Mouse (Mus musculus) liver, embryonic 14.5 days (tissue): ENCODE measurements around the gene Aaas. TPM values are rescaled to one million over a fixed set of nuclear protein-coding genes. Genes with fewer than 3 reads are reported as not detected.

Experiments used
- ATAC-seq: fragments of 200-750 bp; cut with Nextera tagmentation; 2 replicates; pipeline ENCODE4 v1.8.0; 2017; ENCODE audit warnings: moderate number of reproducible peaks, mild to moderate bottlenecking, moderate library complexity; ENCODE audit not compliant: insufficient read depth
- DNase-seq, 3 experiments: peaks; one replicate each; pipeline ENCODE4 v3.0.0-alpha.2; 2012 to 2013; ENCODE audit warnings: low read depth in 3 of 3, low spot score in 3 of 3
- H3K27ac ChIP-seq: fragments of 300-500 bp; sonication (generic); 2 replicates; pipeline ENCODE4 v1.5.1; 2014; ENCODE audit warnings: moderate library complexity, mild to moderate bottlenecking, control low read depth, inconsistent platforms
- H3K27me3 ChIP-seq: fragments of 300-500 bp; sonication (generic); 2 replicates; pipeline ENCODE4 v1.6.1; 2014; ENCODE audit warnings: mild to moderate bottlenecking, low read length, moderate library complexity; ENCODE audit not compliant: control insufficient read depth, insufficient read depth
- H3K36me3 ChIP-seq: fragments of 300-500 bp; sonication (generic); replicated peaks from 2 replicates; pipeline ENCODE4 v1.6.1; 2014; ENCODE audit warnings: low read depth; ENCODE audit not compliant: control insufficient read depth, insufficient read depth
- H3K4me1 ChIP-seq, 2 experiments: fragments of 200-500 bp in 1 of 2; fragments of 300-500 bp in 1 of 2; sonication (generic) in 1 of 2; replicated peaks; 2 replicates each; pipeline ENCODE4 v1.6.1; 2012 to 2014; ENCODE audit warnings: antibody characterized with exemption in 1 of 2, inconsistent platforms in 1 of 2, low read length in 1 of 2; ENCODE audit not compliant: control insufficient read depth in 2 of 2, insufficient read depth in 2 of 2
- H3K4me2 ChIP-seq: fragments of 300-500 bp; sonication (generic); 2 replicates; pipeline ENCODE4 v1.6.1; 2014; ENCODE audit warnings: low read depth, mild to moderate bottlenecking, control low read depth, moderate library complexity
- H3K4me3 ChIP-seq, 2 experiments: fragments of 200-500 bp in 1 of 2; fragments of 300-500 bp in 1 of 2; sonication (generic) in 1 of 2; 2 replicates each; pipeline ENCODE4 v1.5.1; 2012 to 2014; ENCODE audit warnings: low read depth in 2 of 2, low read length in 2 of 2, mild to moderate bottlenecking in 2 of 2, control low read depth in 1 of 2, inconsistent platforms in 1 of 2, moderate library complexity in 1 of 2; ENCODE audit not compliant: insufficient read depth in 1 of 2
- H3K9ac ChIP-seq: fragments of 300-500 bp; sonication (generic); replicated peaks from 2 replicates; pipeline ENCODE4 v1.6.1; 2014; ENCODE audit warnings: mild to moderate bottlenecking, control low read depth, moderate library complexity
- H3K9me3 ChIP-seq: fragments of 300-500 bp; sonication (generic); 2 replicates; pipeline ENCODE4 v1.6.1; 2016; ENCODE audit warnings: low read length, mixed read lengths; ENCODE audit not compliant: control insufficient read depth
- CTCF ChIP-seq: IDR thresholded peaks from 2 replicates; pipeline ENCODE4 v1.5.1; 2016; ENCODE audit warnings: antibody characterized with exemption, low read depth, control low read depth
- EP300 ChIP-seq: IDR thresholded peaks from 2 replicates; pipeline ENCODE4 v1.6.1; 2016; ENCODE audit warnings: antibody characterized with exemption, low read depth
- WGBS: fragments of 180-500 bp; shearing (Covaris S2); extraction: QIAGEN DNeasy Blood & Tissue Kit; methylation state at CpG from one replicate; pipeline ENCODE4 v1.1.7; 2014; ENCODE audit not compliant: insufficient replicate concordance; 5-methylcytosine and 5-hydroxymethylcytosine counted together
- polyA plus RNA-seq, 2 experiments: library from polyadenylated mRNA; depleted of rRNA in 1 of 2; stranded (reverse) in 1 of 2; unstranded in 1 of 2; fragments of >200 nt; fragmentation: Nextera tagmentation in 1 of 2; extraction: Ambion mirVana in 1 of 2; gene quantifications; 2 replicates each; pipeline versions ENCODE4 v1.2.1 to v1.2.3; 2012 to 2014

The Aaas gene
- polyA plus RNA-seq, 2 experiments, result 33.7 to 44.3 TPM

- Histone ChIP-seq H3K4me2 (no peak overlapping the region), H3K4me3 (no peak overlapping the region), H3K27me3 (peaks cover 51% of the 10 kb centered on the region), H3K4me1 (peaks cover 6 to 8% of the 10 kb centered on the region in 2 experiments), H3K9ac (no peak overlapping the region), H3K27ac (no peak overlapping the region), H3K9me3 (no peaks in the 10 kb centered on the region), H3K36me3 (no peaks in the 10 kb centered on the region)
- TF ChIP-seq EP300 (no peak), CTCF (no peak)
- ATAC-seq (no peak), DNase-seq (no peak)
- WGBS, result 51% methylated on average over 2 of the region's 2 CpGs
Observed at GRCm38 (mm10) chr15:102353986-102354385, 3.4 kb upstream of the Aaas start.

GRCm38 (mm10) chr15:102352177-102352576 lies 1.6 kb upstream of the Aaas start:
- no peak overlapping the region for H3K4me3 ChIP-seq
- ATAC-seq (no peak), DNase-seq (no peak)
- H3K36me3 ChIP-seq, result peaks cover under 1% of the 10 kb centered on the region; the same call in 1 of the 2 replicates
- no peak overlapping the region for H3K9ac ChIP-seq
- peaks cover 6 to 8% of the 10 kb centered on the region in 2 experiments for H3K4me1 ChIP-seq
- H3K4me2 ChIP-seq, result no peak overlapping the region
- WGBS, result 53% methylated on average over 2 of the region's 2 CpGs
- H3K27me3 ChIP-seq, result peaks cover 33% of the 10 kb centered on the region
- H3K9me3 ChIP-seq, result no peaks in the 10 kb centered on the region
- no peak overlapping the region for H3K27ac ChIP-seq
- TF ChIP-seq CTCF, result peak; percentile 32
- TF ChIP-seq EP300, result no peak

- peaks cover 6 to 8% of the 10 kb centered on the region in 2 experiments for H3K4me1 ChIP-seq
- H3K9ac ChIP-seq, result peak overlapping the region; percentile 68
- H3K36me3 ChIP-seq, result peaks cover 11% of the 10 kb centered on the region
- H3K4me3 ChIP-seq, result peak overlapping the region; percentile 77 to 93
- H3K27ac ChIP-seq, result no peak overlapping the region; the same call in 1 of the 2 replicates
- WGBS, result 6% methylated on average over 11 of the region's 11 CpGs
- DNase-seq (peak in 1 of 3 experiments; percentile 37), ATAC-seq (peak; percentile 54)
- no peak for TF ChIP-seq CTCF
- TF ChIP-seq EP300, result no peak; the same call in 1 of the 2 replicates
- peaks cover 20% of the 10 kb centered on the region for H3K27me3 ChIP-seq
- peak overlapping the region; percentile 93 for H3K4me2 ChIP-seq
- H3K9me3 ChIP-seq, result no peaks in the 10 kb centered on the region
Observed at GRCm38 (mm10) chr15:102350942-102351291, 346 bp upstream of the Aaas start.

- H3K4me1 ChIP-seq, result peaks cover 6 to 8% of the 10 kb centered on the region in 2 experiments
- H3K27ac ChIP-seq, result no peak overlapping the region
- DNase-seq (no peak), ATAC-seq (no peak)
- no peak overlapping the region for H3K4me3 ChIP-seq
- no peak overlapping the region for H3K9ac ChIP-seq
- no peaks in the 10 kb centered on the region for H3K9me3 ChIP-seq
- 79% methylated on average over 4 of the region's 4 CpGs for WGBS
- no peak for TF ChIP-seq EP300
- no peak for TF ChIP-seq CTCF
- H3K4me2 ChIP-seq, result no peak overlapping the region
- no peaks in the 10 kb centered on the region for H3K27me3 ChIP-seq
- peaks cover 20% of the 10 kb centered on the region for H3K36me3 ChIP-seq
Observed at GRCm38 (mm10) chr15:102346444-102346843, 4.1 kb downstream of the Aaas start.

GRCm38 (mm10) chr15:102344490-102344889 lies 6.1 kb downstream of the Aaas start:
- Histone ChIP-seq H3K9me3 (no peaks in the 10 kb centered on the region), H3K4me1 (peaks cover 0 to under 1% of the 10 kb centered on the region in 2 experiments; a peak in 1 of 4 replicates), H3K9ac (no peak overlapping the region), H3K4me2 (no peak overlapping the region), H3K36me3 (peaks cover 29% of the 10 kb centered on the region), H3K27ac (no peak overlapping the region), H3K4me3 (no peak overlapping the region), H3K27me3 (no peaks in the 10 kb centered on the region)
- ATAC-seq (no peak), DNase-seq (no peak)
- 87% methylated on average over 3 of the region's 3 CpGs for WGBS
- no peak for TF ChIP-seq EP300
